Mouse (Mus musculus) neural tube, embryonic 11.5 days (tissue): Measurements from ENCODE around the gene Pccb. TPM values are rescaled to one million over a fixed set of nuclear protein-coding genes. Genes with fewer than 3 reads are reported as not detected.

ENCODE experiments used
- ATAC-seq: fragments of 200-750 bp; cut with Nextera tagmentation; 2 replicates; pipeline ENCODE4 v1.8.0; 2017; ENCODE audit warnings: moderate number of reproducible peaks, mild to moderate bottlenecking, moderate TSS enrichment, moderate library complexity; ENCODE audit not compliant: insufficient read depth, low FRiP score, low TSS enrichment
- DNase-seq: peaks from one replicate; pipeline ENCODE4 v3.0.0-alpha.2; 2015; ENCODE audit warnings: low spot score
- H3K27ac ChIP-seq: fragments of 300-500 bp; sonication (generic); 2 replicates; pipeline ENCODE4 v1.5.1; 2014; ENCODE audit warnings: low read depth, mild to moderate bottlenecking, low read length
- H3K27me3 ChIP-seq: fragments of 300-500 bp; sonication (generic); 2 replicates; pipeline ENCODE4 v1.6.1; 2014; ENCODE audit warnings: mild to moderate bottlenecking, low read length, mixed read lengths; ENCODE audit not compliant: control insufficient read depth, insufficient read depth
- H3K36me3 ChIP-seq: fragments of 300-500 bp; sonication (generic); 2 replicates; pipeline ENCODE4 v1.6.1; 2014; ENCODE audit warnings: mild to moderate bottlenecking, low read length, moderate library complexity, mixed read lengths; ENCODE audit not compliant: control insufficient read depth, insufficient read depth
- H3K4me1 ChIP-seq: fragments of 300-500 bp; sonication (generic); 2 replicates; pipeline ENCODE4 v1.6.1; 2014; ENCODE audit warnings: low read length, mixed read lengths; ENCODE audit not compliant: control insufficient read depth, insufficient read depth
- H3K4me2 ChIP-seq: fragments of 300-500 bp; sonication (generic); 2 replicates; pipeline ENCODE4 v1.6.1; 2014; ENCODE audit warnings: low read depth, mild to moderate bottlenecking, moderate library complexity
- H3K4me3 ChIP-seq: fragments of 300-500 bp; sonication (generic); 2 replicates; pipeline ENCODE4 v1.5.1; 2014; ENCODE audit warnings: low read depth, low read length
- H3K9ac ChIP-seq: fragments of 300-500 bp; sonication (generic); 2 replicates; pipeline ENCODE4 v1.6.1; 2014; ENCODE audit warnings: mild to moderate bottlenecking, low read length
- H3K9me3 ChIP-seq: fragments of 300-500 bp; sonication (generic); 2 replicates; pipeline ENCODE4 v1.6.1; 2016; ENCODE audit warnings: low read length; ENCODE audit not compliant: control insufficient read depth
- WGBS: fragments of 180-500 bp; shearing (Covaris S2); extraction: QIAGEN DNeasy Blood & Tissue Kit; methylation state at CpG from one replicate; pipeline ENCODE4 v1.1.7; 2014; 5-methylcytosine and 5-hydroxymethylcytosine counted together
- polyA plus RNA-seq: library from polyadenylated mRNA; unstranded; fragments of >200 nt; fragmentation: Nextera tagmentation; extraction: Ambion mirVana; gene quantifications from 2 replicates; pipeline ENCODE4 v1.2.1, GENCODE M21; 2014

Pccb gene
- polyA plus RNA-seq, 1 experiment from 2014 or later = 14.1 TPM

GRCm38 (mm10) chr9:101036876-101037275 is 2.2 kb upstream of the Pccb start:
- Histone ChIP-seq H3K4me2 (no peak overlapping the region), H3K9me3 (no peaks in the 10 kb centered on the region), H3K4me1 (no peaks in the 10 kb centered on the region), H3K36me3 (no peaks in the 10 kb centered on the region), H3K4me3 (no peak overlapping the region), H3K27ac (no peak overlapping the region), H3K9ac (no peak overlapping the region), H3K27me3 (no peaks in the 10 kb centered on the region)
- ATAC-seq (no peak), DNase-seq (no peak)
- 91% methylated on average over 2 of the region's 2 CpGs for WGBS

- H3K4me1 ChIP-seq = no peaks in the 10 kb centered on the region
- ATAC-seq = no peak
- no peak overlapping the region for H3K4me3 ChIP-seq
- H3K27ac ChIP-seq = no peak overlapping the region
- no peaks in the 10 kb centered on the region for H3K9me3 ChIP-seq
- DNase-seq = no peak
- H3K36me3 ChIP-seq = no peaks in the 10 kb centered on the region
- H3K27me3 ChIP-seq = no peaks in the 10 kb centered on the region
- H3K9ac ChIP-seq = no peak overlapping the region
- H3K4me2 ChIP-seq = no peak overlapping the region
- 93% methylated on average over 8 of the region's 15 CpGs for WGBS
These were observed 1.3 kb upstream of the Pccb start for GRCm38 (mm10) chr9:101035836-101036596.

- H3K4me2 ChIP-seq = peak overlapping the region; percentile 54
- DNase-seq (no peak), ATAC-seq (no peak)
- H3K36me3 ChIP-seq = no peaks in the 10 kb centered on the region
- 0 out of 2 replicates have a peak overlapping the region, but pooled peaks have one; percentile 89 for H3K27ac ChIP-seq
- H3K9me3 ChIP-seq = no peaks in the 10 kb centered on the region
- H3K9ac ChIP-seq = peak overlapping the region; percentile 71
- no peaks in the 10 kb centered on the region for H3K27me3 ChIP-seq
- no peaks in the 10 kb centered on the region for H3K4me1 ChIP-seq
- 4% methylated on average over 14 of the region's 14 CpGs for WGBS
- peak overlapping the region; percentile 55 for H3K4me3 ChIP-seq
These were observed 794 bp downstream of the Pccb start for GRCm38 (mm10) chr9:101033761-101034447.

- peaks cover 2% of the 10 kb centered on the region; the same call in 1 of the 2 replicates for H3K36me3 ChIP-seq
- H3K9ac ChIP-seq = no peak overlapping the region
- H3K4me3 ChIP-seq = no peak overlapping the region
- H3K9me3 ChIP-seq = no peaks in the 10 kb centered on the region; the same call in 1 of the 2 replicates
- no peak for DNase-seq
- H3K27ac ChIP-seq = no peak overlapping the region
- H3K4me1 ChIP-seq = no peaks in the 10 kb centered on the region
- no peak overlapping the region for H3K4me2 ChIP-seq
- 97% methylated on average over 10 of the region's 10 CpGs for WGBS
- no peak for ATAC-seq
- no peaks in the 10 kb centered on the region for H3K27me3 ChIP-seq
These were observed 15.9 kb downstream of the Pccb start for GRCm38 (mm10) chr9:101018768-101019167.

GRCm38 (mm10) chr9:101017734-101018516 is 16.8 kb downstream of the Pccb start:
- Histone ChIP-seq H3K27ac (no peak overlapping the region), H3K4me1 (no peaks in the 10 kb centered on the region), H3K9me3 (no peaks in the 10 kb centered on the region; the same call in 1 of the 2 replicates), H3K36me3 (peaks cover under 1% of the 10 kb centered on the region; the same call in 1 of the 2 replicates), H3K4me2 (no peak overlapping the region), H3K4me3 (no peak overlapping the region), H3K9ac (no peak overlapping the region), H3K27me3 (no peaks in the 10 kb centered on the region)
- no peak for ATAC-seq
- 60% methylated on average over 15 of the region's 15 CpGs for WGBS
- DNase-seq = peak; percentile 18

GRCm38 (mm10) chr9:101015324-101015723 is 19.4 kb downstream of the Pccb start:
- ATAC-seq (no peak), DNase-seq (no peak)
- H3K4me3 ChIP-seq = no peak overlapping the region
- H3K27me3 ChIP-seq = no peaks in the 10 kb centered on the region
- WGBS = 92% methylated on average over 9 of the region's 9 CpGs
- no peaks in the 10 kb centered on the region; the same call in 1 of the 2 replicates for H3K36me3 ChIP-seq
- no peak overlapping the region for H3K27ac ChIP-seq
- no peaks in the 10 kb centered on the region for H3K4me1 ChIP-seq
- no peak overlapping the region for H3K4me2 ChIP-seq
- no peaks in the 10 kb centered on the region; the same call in 1 of the 2 replicates for H3K9me3 ChIP-seq
- no peak overlapping the region for H3K9ac ChIP-seq

GRCm38 (mm10) chr9:101012433-101012832 is 22.3 kb downstream of the Pccb start:
- WGBS = 81% methylated on average over 10 of the region's 10 CpGs
- Histone ChIP-seq H3K4me1 (no peaks in the 10 kb centered on the region), H3K27me3 (no peaks in the 10 kb centered on the region), H3K9me3 (no peaks in the 10 kb centered on the region; the same call in 1 of the 2 replicates), H3K4me3 (no peak overlapping the region), H3K27ac (no peak overlapping the region), H3K9ac (no peak overlapping the region), H3K36me3 (no peaks in the 10 kb centered on the region; the same call in 1 of the 2 replicates), H3K4me2 (no peak overlapping the region)
- ATAC-seq = no peak
- no peak for DNase-seq

GRCm38 (mm10) chr9:101005866-101006265 is 28.8 kb downstream of the Pccb start:
- ATAC-seq (no peak), DNase-seq (no peak)
- Histone ChIP-seq H3K4me3 (no peak overlapping the region), H3K27me3 (no peaks in the 10 kb centered on the region), H3K4me1 (no peaks in the 10 kb centered on the region), H3K9me3 (no peaks in the 10 kb centered on the region), H3K36me3 (no peaks in the 10 kb centered on the region), H3K4me2 (no peak overlapping the region), H3K9ac (no peak overlapping the region), H3K27ac (no peak overlapping the region)
- WGBS = 67% methylated on average over 4 of the region's 4 CpGs
